Mouse (Mus musculus): ENCODE results near the gene Zfp931.

GRCm38 (mm10) chr2:178117946-178118345, 39.7 kb upstream of the Zfp931 start:
- TF ChIP-seq CTCF (IDR thresholded peaks at IDR 0.05; ENCODE audit: low read depth) = peak; percentile 61
- TF ChIP-seq EP300 (IDR thresholded peaks at IDR 0.05; ENCODE audit: low read depth) = no peak

All from liver, postnatal 0 days (tissue).